Mouse (Mus musculus) midbrain, embryonic 10.5 days (tissue): ENCODE results near the gene Myoz1. TPM values are rescaled to one million over a fixed set of nuclear protein-coding genes. Genes with fewer than 3 reads are reported as not detected.
"Not testable (repeated sequence)": the region's sequence is repeated elsewhere in the genome, so short reads cannot be mapped to it uniquely, and the experiment has no call there.

ENCODE experiments used
- DNase-seq: peaks from one replicate; pipeline ENCODE4 v3.0.0-alpha.2; 2017; ENCODE audit warnings: low spot score
- H3K27ac ChIP-seq: fragments of 300-500 bp; sonication (generic); replicated peaks from 2 replicates; pipeline ENCODE4 v1.5.1; 2016; ENCODE audit warnings: mild to moderate bottlenecking
- H3K27me3 ChIP-seq: fragments of 300-500 bp; sonication (generic); 2 replicates; pipeline ENCODE4 v1.6.1; 2016; ENCODE audit warnings: low read depth, mild to moderate bottlenecking; ENCODE audit not compliant: poor library complexity, severe bottlenecking
- H3K36me3 ChIP-seq: fragments of 300-500 bp; sonication (generic); 2 replicates; pipeline ENCODE4 v1.6.1; 2016; ENCODE audit warnings: mild to moderate bottlenecking, moderate library complexity
- H3K4me1 ChIP-seq: fragments of 300-500 bp; sonication (generic); 2 replicates; pipeline ENCODE4 v1.6.1; 2016
- H3K4me3 ChIP-seq: fragments of 300-500 bp; sonication (generic); 2 replicates; pipeline ENCODE4 v1.5.1; 2016; ENCODE audit warnings: mild to moderate bottlenecking, moderate library complexity
- H3K9me3 ChIP-seq: fragments of 300-500 bp; sonication (generic); replicated peaks from 2 replicates; pipeline ENCODE4 v1.6.1; 2016; ENCODE audit warnings: mild to moderate bottlenecking
- WGBS: fragments of 180-500 bp; shearing (Covaris S2); methylation state at CpG from one replicate; pipeline ENCODE4 v1.1.7; 2016; 5-methylcytosine and 5-hydroxymethylcytosine counted together
- polyA plus RNA-seq: library from polyadenylated mRNA; unstranded; fragments of >200 nt; fragmentation: Nextera tagmentation; extraction: Ambion mirVana; gene quantifications from 2 replicates; pipeline ENCODE4 v1.2.1, GENCODE M21; 2016

Myoz1 gene
- not detected in 2 replicates for polyA plus RNA-seq

DNA sequence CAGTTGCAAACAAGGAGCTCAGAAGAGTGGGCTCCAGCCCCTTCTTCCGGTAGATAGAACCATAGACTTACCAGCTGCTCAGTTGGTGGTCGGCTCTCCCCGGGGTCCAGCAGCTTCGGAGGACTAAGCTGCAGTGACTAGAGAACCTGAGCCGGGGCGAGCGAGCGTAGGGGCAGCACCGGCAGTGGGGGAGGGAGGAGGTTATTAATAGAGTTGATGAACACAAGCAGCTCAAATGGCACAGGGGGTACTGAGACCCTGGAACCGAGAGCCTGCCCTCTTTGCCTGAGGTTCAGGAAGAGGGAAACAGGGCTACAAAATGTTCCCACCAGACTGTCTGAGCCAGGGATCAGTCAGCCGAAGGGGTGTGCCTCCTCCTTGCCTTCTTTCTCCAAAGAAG is at the start of gene Myoz1:
TSS of gene Myoz1 (minus strand) at position 180 of the 400 bp plus-strand sequence.
- H3K9me3 ChIP-seq, result no peaks in the 10 kb centered on the region
- no peak within 1 kb of the TSS for H3K4me3 ChIP-seq
- no peak for DNase-seq
- no peak within 1 kb of the TSS for H3K27ac ChIP-seq
- no peaks in the 10 kb centered on the region for H3K36me3 ChIP-seq
- H3K4me1 ChIP-seq, result peaks cover 9% of the 10 kb centered on the region
- H3K27me3 ChIP-seq, result peaks cover 7% of the 10 kb centered on the region
- 32% methylated on average over 11 of the region's 11 CpGs for WGBS

DNA sequence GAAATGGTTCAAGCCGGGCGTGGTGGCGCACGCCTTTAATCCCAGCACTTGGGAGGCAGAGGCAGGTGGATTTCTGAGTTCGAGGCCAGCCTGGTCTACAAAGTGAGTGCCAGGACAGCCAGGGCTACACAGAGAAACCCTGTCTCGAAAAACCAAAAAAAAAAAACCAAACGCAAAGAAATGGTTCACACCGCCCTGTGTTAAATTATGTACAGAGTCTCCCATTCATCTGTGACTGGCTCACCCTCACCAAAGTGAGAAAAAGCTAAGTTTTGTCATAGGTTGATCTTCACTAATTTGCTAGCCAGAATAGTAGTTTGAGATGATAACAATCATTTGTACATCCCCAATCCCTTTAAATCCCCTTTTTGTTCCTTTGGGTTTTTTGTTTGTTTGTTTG is 47.1 kb upstream of the Myoz1 start:
- 13% methylated on average over 8 of the region's 8 CpGs for WGBS
- not testable (repeated sequence) for DNase-seq, H3K9me3 ChIP-seq, H3K27me3 ChIP-seq
- Histone ChIP-seq H3K4me1 (peaks cover 49% of the 10 kb centered on the region), H3K4me3 (peak overlapping the region; percentile 85), H3K27ac (peak overlapping the region; percentile 96), H3K36me3 (peaks cover 37% of the 10 kb centered on the region)

- DNase-seq, result peak; percentile 94
- under 1% methylated on average over 61 of the region's 61 CpGs for WGBS
- Histone ChIP-seq H3K4me1 (peaks cover 49% of the 10 kb centered on the region), H3K9me3 (no peaks in the 10 kb centered on the region), H3K36me3 (peaks cover 43% of the 10 kb centered on the region), H3K4me3 (peak within 1 kb of the TSS; percentile 85), H3K27ac (peak within 1 kb of the TSS; percentile 96), H3K27me3 (no peaks in the 10 kb centered on the region)
These were observed 46.5 kb upstream of the Myoz1 start, which contains the start of gene Chchd1 for GRCm38 (mm10) chr14:20702741-20703381. TSS of gene Chchd1 (plus strand) at chr14:20703006.

DNA sequence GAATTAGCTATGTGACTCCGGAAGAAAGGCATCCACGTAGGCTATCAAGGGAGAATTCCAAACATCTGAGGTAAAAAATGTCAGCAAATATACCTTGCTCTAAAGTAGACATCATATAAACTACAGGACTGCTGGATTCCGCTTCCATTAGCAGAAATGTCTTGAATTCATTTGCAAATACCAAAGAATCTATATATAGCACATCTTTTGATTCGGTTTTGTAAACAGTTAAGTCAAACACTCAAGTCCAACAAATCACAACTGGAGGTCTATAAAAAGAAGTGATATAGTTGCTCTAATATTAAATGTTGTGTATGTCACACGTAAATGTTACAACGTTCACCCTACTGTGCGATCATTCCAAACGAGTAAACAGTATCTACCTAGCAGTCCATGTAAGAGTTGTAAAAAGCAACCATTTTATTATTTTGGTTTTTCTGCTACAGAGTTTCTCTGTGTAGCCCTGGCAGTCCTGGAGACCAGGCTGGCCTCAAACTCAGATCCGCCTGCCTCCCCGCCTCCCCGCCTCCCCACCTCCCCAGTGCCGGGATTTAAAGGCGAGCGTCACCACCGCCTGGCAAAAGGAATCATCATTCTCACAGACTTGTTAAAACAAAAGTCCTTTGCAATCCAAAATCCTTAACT is 45.9 kb upstream of the Myoz1 start:
- Histone ChIP-seq H3K4me1 (peaks cover 52% of the 10 kb centered on the region), H3K4me3 (peak overlapping the region; percentile 85), H3K27ac (peak overlapping the region; percentile 96), H3K27me3 (no peaks in the 10 kb centered on the region), H3K9me3 (no peaks in the 10 kb centered on the region), H3K36me3 (peaks cover 47% of the 10 kb centered on the region)
- no peak for DNase-seq
- 18% methylated on average over 15 of the region's 15 CpGs for WGBS

GRCm38 (mm10) chr14:20701554-20701953 is 45.2 kb upstream of the Myoz1 start:
- Histone ChIP-seq H3K36me3 (peaks cover 47% of the 10 kb centered on the region), H3K27ac (no peak overlapping the region), H3K9me3 (no peaks in the 10 kb centered on the region), H3K4me3 (peak overlapping the region; percentile 85), H3K4me1 (peaks cover 53% of the 10 kb centered on the region), H3K27me3 (no peaks in the 10 kb centered on the region)
- 86% methylated on average over 8 of the region's 8 CpGs for WGBS
- no peak for DNase-seq

- peaks cover 45% of the 10 kb centered on the region for H3K36me3 ChIP-seq
- 89% methylated on average over 3 of the region's 3 CpGs for WGBS
- DNase-seq, result no peak
- peaks cover 62% of the 10 kb centered on the region for H3K4me1 ChIP-seq
- no peaks in the 10 kb centered on the region for H3K27me3 ChIP-seq
- no peak overlapping the region for H3K27ac ChIP-seq
- H3K4me3 ChIP-seq, result no peak overlapping the region
- H3K9me3 ChIP-seq, result no peaks in the 10 kb centered on the region
These were observed 44.0 kb upstream of the Myoz1 start for GRCm38 (mm10) chr14:20700362-20700761.

- H3K4me1 ChIP-seq, result peaks cover 62% of the 10 kb centered on the region
- H3K4me3 ChIP-seq, result no peak overlapping the region
- peaks cover 39% of the 10 kb centered on the region for H3K36me3 ChIP-seq
- no peaks in the 10 kb centered on the region for H3K27me3 ChIP-seq
- H3K27ac ChIP-seq, result no peak overlapping the region
- 91% methylated on average over 2 of the region's 2 CpGs for WGBS
- H3K9me3 ChIP-seq, result no peaks in the 10 kb centered on the region
- DNase-seq, result no peak
These were observed 42.2 kb upstream of the Myoz1 start for GRCm38 (mm10) chr14:20698515-20698914.

DNA sequence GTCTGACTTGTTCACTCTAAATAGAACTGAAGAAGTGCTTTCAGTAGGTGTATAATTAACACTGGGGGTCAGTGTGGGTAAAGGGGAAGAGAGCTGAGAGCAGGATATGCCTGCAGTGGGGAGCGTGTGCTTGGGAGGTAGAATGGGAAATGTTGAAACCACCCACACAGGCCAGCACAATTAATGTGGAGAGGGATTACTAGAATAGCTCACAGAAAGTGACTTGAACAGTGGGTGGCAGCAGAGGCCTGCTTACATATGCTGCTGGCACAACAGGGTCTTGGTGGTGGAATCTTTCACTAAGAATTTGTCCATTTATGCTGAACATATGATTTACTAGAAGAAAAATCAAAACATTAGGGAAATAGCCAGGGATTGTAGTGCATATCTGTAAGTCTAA is 40.6 kb upstream of the Myoz1 start:
- DNase-seq, result peak; percentile 25
- no peaks in the 10 kb centered on the region for H3K27me3 ChIP-seq
- no peak overlapping the region for H3K27ac ChIP-seq
- H3K4me3 ChIP-seq, result peak overlapping the region; percentile 73
- H3K36me3 ChIP-seq, result peaks cover 54% of the 10 kb centered on the region
- no peaks in the 10 kb centered on the region for H3K9me3 ChIP-seq
- peaks cover 57% of the 10 kb centered on the region for H3K4me1 ChIP-seq
- WGBS, result 32% methylated on average over 1 of the region's 1 CpGs

DNA sequence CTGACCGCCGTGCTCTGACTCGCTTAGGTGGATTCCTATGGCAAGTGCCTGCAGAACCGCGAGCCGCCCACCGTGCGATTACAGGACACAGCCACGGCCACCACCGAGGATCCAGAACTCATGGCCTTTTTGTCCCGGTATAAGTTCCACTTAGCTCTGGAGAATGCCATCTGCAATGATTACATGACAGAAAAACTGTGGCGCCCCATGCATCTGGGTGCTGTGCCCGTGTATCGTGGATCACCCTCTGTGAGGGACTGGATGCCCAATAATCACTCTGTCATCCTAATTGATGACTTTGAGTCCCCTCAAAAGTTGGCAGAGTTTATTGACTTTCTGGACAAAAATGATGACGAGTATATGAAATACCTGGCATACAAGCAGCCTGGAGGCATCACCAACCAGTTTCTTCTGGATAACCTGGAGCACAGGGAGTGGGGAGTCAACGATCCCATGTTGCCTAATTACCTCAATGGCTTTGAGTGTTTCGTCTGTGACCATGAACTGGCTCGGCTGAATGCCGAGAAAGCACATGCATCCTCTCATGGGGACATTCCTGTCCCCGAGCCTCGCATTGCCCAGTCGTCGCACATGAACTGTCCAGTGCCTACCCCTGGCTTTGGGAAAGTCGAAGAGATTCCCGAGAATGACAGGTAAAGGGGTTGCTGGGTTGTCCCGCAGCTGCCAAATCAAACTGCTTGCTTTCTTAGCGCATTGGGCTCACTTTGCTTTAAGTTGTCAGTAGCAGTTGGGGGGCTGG is 39.6 kb upstream of the Myoz1 start:
- 17% methylated on average over 27 of the region's 27 CpGs for WGBS
- Histone ChIP-seq H3K9me3 (no peaks in the 10 kb centered on the region), H3K27me3 (no peaks in the 10 kb centered on the region), H3K36me3 (peaks cover 65% of the 10 kb centered on the region), H3K4me3 (peak overlapping the region; percentile 73), H3K27ac (peak overlapping the region; percentile 93), H3K4me1 (peaks cover 48% of the 10 kb centered on the region)
- DNase-seq, result no peak

GRCm38 (mm10) chr14:20694884-20695760 is 38.8 kb upstream of the Myoz1 start, which contains the start of gene Fut11:
TSS of gene Fut11 (plus strand) at chr14:20694968.
- DNase-seq, result peak; percentile 88
- WGBS, result under 1% methylated on average over 111 of the region's 111 CpGs
- H3K4me1 ChIP-seq, result peaks cover 42% of the 10 kb centered on the region
- peak within 1 kb of the TSS; percentile 73 for H3K4me3 ChIP-seq
- peaks cover 67% of the 10 kb centered on the region for H3K36me3 ChIP-seq
- no peaks in the 10 kb centered on the region for H3K27me3 ChIP-seq
- no peaks in the 10 kb centered on the region for H3K9me3 ChIP-seq
- H3K27ac ChIP-seq, result peak within 1 kb of the TSS; percentile 93

DNA sequence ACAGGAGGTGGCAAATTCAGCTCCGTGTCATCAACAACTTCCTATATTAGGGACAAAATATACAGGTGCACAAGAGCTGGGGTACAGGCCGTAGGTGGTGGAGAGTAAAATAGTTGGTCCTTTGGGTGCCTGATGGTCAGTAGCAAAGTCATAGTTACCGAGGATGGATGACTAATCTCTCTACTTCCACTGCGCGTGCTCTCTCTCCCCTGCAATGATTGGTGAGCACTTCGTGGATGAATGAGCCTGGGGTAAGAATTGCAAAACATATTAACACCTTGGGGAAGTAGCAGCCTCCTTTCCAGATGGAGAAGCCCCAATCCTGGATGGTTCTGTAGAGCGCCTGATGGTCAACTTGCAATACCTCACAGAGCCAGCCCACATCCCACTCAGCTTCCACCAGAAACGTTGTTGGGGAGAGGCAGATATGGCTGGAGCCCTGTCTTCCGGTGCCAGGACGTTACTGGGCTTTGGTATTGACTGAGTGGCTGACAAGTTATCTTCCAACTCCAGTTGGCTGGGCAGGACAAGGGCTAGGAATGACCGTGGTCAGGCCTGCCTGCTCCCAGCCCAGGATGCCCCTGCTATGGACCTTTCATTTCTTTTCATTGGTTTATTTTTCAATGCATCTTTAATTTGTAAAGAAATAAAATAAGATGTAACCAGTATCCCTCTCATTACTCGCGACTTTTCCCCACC is 38.0 kb upstream of the Myoz1 start:
- Histone ChIP-seq H3K27ac (peak overlapping the region; percentile 93), H3K36me3 (peaks cover 70% of the 10 kb centered on the region), H3K4me3 (peak overlapping the region; percentile 73), H3K9me3 (no peaks in the 10 kb centered on the region), H3K4me1 (peaks cover 38% of the 10 kb centered on the region), H3K27me3 (no peaks in the 10 kb centered on the region)
- DNase-seq, result no peak
- 50% methylated on average over 13 of the region's 13 CpGs for WGBS
